Mouse (Mus musculus): Measurements from ENCODE around the gene Tubgcp2. TPM values are rescaled to one million over a fixed set of nuclear protein-coding genes. Genes with fewer than 3 reads are reported as not detected.

Tubgcp2 gene
- total and polyA plus RNA-seq, 3 experiments, result 42.5 to 50.4 (median 46.7) TPM

DNA sequence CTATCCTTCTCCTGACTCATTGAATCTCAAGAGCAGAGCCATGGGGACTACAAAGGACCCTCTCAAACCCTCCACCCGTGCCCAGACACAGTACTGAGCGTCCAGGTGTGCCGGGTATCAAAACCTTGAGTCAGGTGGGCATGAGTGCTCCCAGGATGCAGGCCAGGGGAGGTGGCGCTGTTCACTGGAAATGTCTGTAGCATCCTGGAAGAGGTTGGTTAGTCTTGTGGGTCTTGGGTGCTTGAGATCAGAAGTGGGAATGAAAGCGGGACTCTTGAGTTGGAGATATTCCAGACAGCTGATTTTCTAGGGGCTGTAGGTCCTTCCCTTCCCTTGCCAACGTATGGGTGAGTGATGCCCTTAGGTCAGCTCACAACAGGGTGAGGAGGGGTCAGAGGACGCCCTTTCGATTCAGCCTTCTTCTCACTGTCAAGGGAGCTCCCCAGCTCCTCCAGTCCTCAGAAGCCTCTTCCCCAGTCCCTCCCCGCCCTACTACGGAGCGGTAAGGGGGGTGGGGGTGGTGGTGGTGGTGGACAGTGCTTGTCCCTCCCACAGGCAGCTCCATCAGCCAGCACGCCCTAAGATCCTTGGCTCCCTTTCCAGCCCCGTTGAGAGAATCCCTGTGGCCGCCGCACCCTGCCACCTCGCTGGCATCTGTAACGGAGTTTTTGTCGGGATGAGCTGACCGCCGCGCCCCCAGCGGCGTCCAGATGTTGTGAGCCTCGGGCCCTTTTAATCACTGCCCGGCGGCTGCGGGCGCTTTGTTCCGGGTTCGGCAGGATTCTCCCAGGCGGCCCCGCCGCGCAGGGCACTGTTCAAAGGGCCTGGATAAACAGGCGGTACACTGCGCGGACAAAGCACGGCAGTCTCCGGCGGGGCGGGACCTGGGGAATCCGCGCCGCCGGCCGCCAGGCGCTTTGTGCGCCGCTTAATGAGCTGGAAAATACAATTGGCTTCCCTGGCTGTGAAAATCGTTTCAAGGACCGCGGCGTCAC, 21.2 kb upstream of the Tubgcp2 start:
- H3K9me3 ChIP-seq (replicated peaks; ENCODE audit: low read length), result peaks cover 9% of the 10 kb centered on the region
- DNase-seq (ENCODE audit: extremely low read depth), result no peak
- H3K4me1 ChIP-seq (ENCODE audit: control insufficient read depth in 1 of 2, insufficient read depth in 2 of 2), result peaks cover 6 to 14% of the 10 kb centered on the region in 2 experiments; a peak in 3 of 4 replicates
- H3K27ac ChIP-seq (ENCODE audit: insufficient read depth, low read depth), result no peak overlapping the region
- H3K27me3 ChIP-seq (replicated peaks), result peaks cover 15% of the 10 kb centered on the region
- H3K79me2 ChIP-seq (replicated peaks; ENCODE audit: control insufficient read depth, extremely low read depth, insufficient read depth, poor library complexity, severe bottlenecking), result no peaks in the 10 kb centered on the region
- H3K36me3 ChIP-seq (replicated peaks in 1 of 2; ENCODE audit: control insufficient read depth in 1 of 2, insufficient read depth in 1 of 2, low read length in 1 of 2), result no peaks in the 10 kb centered on the region
- in situ Hi-C loops (cut with MboI; ENCODE audit: low pct_ligation_motif_present, low pct_unique_long_range_greater_than_20kb, low sequenced_read_pairs) (no loop called here), dilution Hi-C loops (cut with MboI; ENCODE audit: extremely low pct_ligation_motif_present, extremely low pct_unique_long_range_greater_than_20kb, low sequenced_read_pairs) (no loop called here)
- H3K4me3 ChIP-seq (replicated peaks in 1 of 3; ENCODE audit: low read depth in 2 of 3, low read length in 2 of 3, poor library complexity in 1 of 3), result no peak overlapping the region
- no peak overlapping the region for H3K9ac ChIP-seq (ENCODE audit: insufficient read depth, low read depth)
- TF ChIP-seq PAX5 (IDR thresholded peaks at IDR 0.05; ENCODE audit: low read length) (no peak), ZMIZ1 (IDR thresholded peaks at IDR 0.05; ENCODE audit: low read depth, low read length) (no peak), SIN3A (IDR thresholded peaks at IDR 0.05; ENCODE audit: low read length) (no peak), POLR2A (IDR thresholded peaks at IDR 0.05; ENCODE audit: low read depth, low read length) (no peak), JUND (conservative IDR thresholded peaks at IDR 0.05; ENCODE audit: low read depth, low read length) (no peak), ZKSCAN1 (IDR thresholded peaks at IDR 0.05; ENCODE audit: borderline replicate concordance, low read depth, low read length) (no peak), EP300 (IDR thresholded peaks at IDR 0.05; ENCODE audit: low read length) (no peak), ZC3H11A (IDR thresholded peaks at IDR 0.05; ENCODE audit: low read depth, low read length) (no peak), MYC (IDR thresholded peaks at IDR 0.05; ENCODE audit: low read depth, low read length) (no peak), CHD1 (IDR thresholded peaks at IDR 0.05; ENCODE audit: low read depth, low read length) (no peak), GABPA (IDR thresholded peaks at IDR 0.05; ENCODE audit: insufficient replicate concordance, low read depth, low read length) (no peak), MXI1 (IDR thresholded peaks at IDR 0.05; ENCODE audit: low read depth, low read length) (no peak), IRF4 (IDR thresholded peaks at IDR 0.05; ENCODE audit: low read depth, low read length) (no peak), TCF12 (IDR thresholded peaks at IDR 0.05; ENCODE audit: low read depth, low read length) (no peak), ZNF384 (IDR thresholded peaks at IDR 0.05; ENCODE audit: low read depth, low read length) (no peak)
- no peak overlapping the region for H3K4me2 ChIP-seq (ENCODE audit: insufficient read depth, low read depth, poor library complexity, severe bottlenecking)

DNA sequence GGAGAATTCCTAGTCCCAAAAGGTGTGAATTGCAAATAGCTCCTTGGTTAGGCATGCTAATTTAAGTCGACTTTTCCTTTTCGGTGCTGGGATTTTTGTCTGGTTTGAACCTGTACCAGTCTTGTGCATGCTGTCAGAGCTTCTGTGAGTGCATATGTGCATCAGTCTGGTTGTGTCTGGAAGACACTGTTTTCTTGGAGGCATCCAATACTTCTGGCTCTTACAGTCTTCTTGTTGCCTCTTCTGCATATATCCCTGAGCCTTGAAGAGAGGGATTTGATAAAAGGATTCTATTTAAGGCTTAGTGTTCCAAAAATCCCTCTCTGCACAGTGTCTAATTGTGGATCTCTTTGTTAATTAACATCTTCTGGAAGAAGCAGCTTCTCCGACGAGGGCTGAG, 17.7 kb upstream of the Tubgcp2 start:
- dilution Hi-C loops (cut with MboI; ENCODE audit: extremely low pct_ligation_motif_present, extremely low pct_unique_long_range_greater_than_20kb, low sequenced_read_pairs), result no loop called here

More for the DNA sequence above, 17.7 kb upstream of the Tubgcp2 start:
- peaks cover 6 to 10% of the 10 kb centered on the region in 2 experiments; a peak in 3 of 4 replicates for H3K4me1 ChIP-seq (ENCODE audit: control insufficient read depth in 1 of 2, insufficient read depth in 2 of 2)
- peaks cover 43% of the 10 kb centered on the region for H3K27me3 ChIP-seq (replicated peaks)
- H3K9me3 ChIP-seq (replicated peaks; ENCODE audit: low read length), result peaks cover 9% of the 10 kb centered on the region
- H3K27ac ChIP-seq (ENCODE audit: insufficient read depth, low read depth), result no peak overlapping the region
- H3K4me3 ChIP-seq (replicated peaks in 1 of 3; ENCODE audit: low read depth in 2 of 3, low read length in 2 of 3, poor library complexity in 1 of 3), result no peak overlapping the region
- H3K79me2 ChIP-seq (replicated peaks; ENCODE audit: control insufficient read depth, extremely low read depth, insufficient read depth, poor library complexity, severe bottlenecking), result no peaks in the 10 kb centered on the region
- DNase-seq (ENCODE audit: extremely low read depth), result no peak
- in situ Hi-C loops (cut with MboI; ENCODE audit: low pct_ligation_motif_present, low pct_unique_long_range_greater_than_20kb, low sequenced_read_pairs), result no loop called here
- H3K4me2 ChIP-seq (ENCODE audit: insufficient read depth, low read depth, poor library complexity, severe bottlenecking), result no peak overlapping the region
- no peak overlapping the region for H3K9ac ChIP-seq (ENCODE audit: insufficient read depth, low read depth)
- no peaks in the 10 kb centered on the region for H3K36me3 ChIP-seq (replicated peaks in 1 of 2; ENCODE audit: control insufficient read depth in 1 of 2, insufficient read depth in 1 of 2, low read length in 1 of 2)
- TF ChIP-seq E2F4 (IDR thresholded peaks at IDR 0.05; ENCODE audit: insufficient replicate concordance, low read depth, low read length) (no peak), NELFE (IDR thresholded peaks at IDR 0.05; ENCODE audit: low read depth, low read length) (no peak)

Data from CH12.LX (cell line).